Mouse (Mus musculus) hematopoietic stem cell, adult 5-6 weeks (primary cell): ENCODE data around the gene Akap2. TPM values are rescaled to one million over a fixed set of nuclear protein-coding genes. Genes with fewer than 3 reads are reported as not detected.
"Not testable (repeated sequence)": the region's sequence is repeated elsewhere in the genome, so short reads cannot be mapped to it uniquely, and the experiment has no call there.

ENCODE experiments used
- ATAC-seq, 2 experiments: fragments of 125-278 bp in 1 of 2; replicated peaks in 1 of 2; 2 replicates each; pipeline ENCODE4 v1.8.0; 2016 to 2017; ENCODE audit warnings: inconsistent platforms in 2 of 2, mild to moderate bottlenecking in 2 of 2, moderate number of reproducible peaks in 2 of 2, low read depth in 1 of 2, moderate TSS enrichment in 1 of 2; ENCODE audit not compliant: low FRiP score in 2 of 2, poor library complexity in 2 of 2, severe bottlenecking in 2 of 2, insufficient read depth in 1 of 2, low TSS enrichment in 1 of 2
- total RNA-seq: library from RNA; stranded (forward); fragments of 172-1452, 232-1000 nt; gene quantifications from 2 replicates; pipeline ENCODE4 v1.2.3, GENCODE M21; 2017

Gene Akap2
- total RNA-seq, 1 experiment from 2014 or later: under 0.01 TPM

DNA sequence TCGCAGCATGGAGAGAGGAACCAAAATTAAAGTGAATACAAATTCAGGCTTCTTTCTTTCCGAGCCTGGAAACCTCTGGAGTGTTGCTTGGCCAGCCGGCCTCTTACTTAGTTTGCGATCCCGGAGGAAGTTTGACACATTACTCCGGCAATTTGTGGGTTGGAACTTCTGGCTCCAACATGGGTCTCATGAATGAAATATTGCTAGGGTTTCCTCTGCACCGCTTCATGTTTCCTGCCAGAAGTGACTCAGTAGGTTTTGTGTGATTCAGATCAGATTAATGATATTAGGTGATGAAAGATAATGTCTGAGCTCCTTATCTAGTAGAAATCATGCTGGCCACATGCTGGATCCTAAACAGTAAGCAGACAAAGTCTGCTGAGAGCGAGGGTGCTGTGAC is 144.4 kb downstream of the Akap2 start:
- peak; percentile 61 to 70 for ATAC-seq

DNA sequence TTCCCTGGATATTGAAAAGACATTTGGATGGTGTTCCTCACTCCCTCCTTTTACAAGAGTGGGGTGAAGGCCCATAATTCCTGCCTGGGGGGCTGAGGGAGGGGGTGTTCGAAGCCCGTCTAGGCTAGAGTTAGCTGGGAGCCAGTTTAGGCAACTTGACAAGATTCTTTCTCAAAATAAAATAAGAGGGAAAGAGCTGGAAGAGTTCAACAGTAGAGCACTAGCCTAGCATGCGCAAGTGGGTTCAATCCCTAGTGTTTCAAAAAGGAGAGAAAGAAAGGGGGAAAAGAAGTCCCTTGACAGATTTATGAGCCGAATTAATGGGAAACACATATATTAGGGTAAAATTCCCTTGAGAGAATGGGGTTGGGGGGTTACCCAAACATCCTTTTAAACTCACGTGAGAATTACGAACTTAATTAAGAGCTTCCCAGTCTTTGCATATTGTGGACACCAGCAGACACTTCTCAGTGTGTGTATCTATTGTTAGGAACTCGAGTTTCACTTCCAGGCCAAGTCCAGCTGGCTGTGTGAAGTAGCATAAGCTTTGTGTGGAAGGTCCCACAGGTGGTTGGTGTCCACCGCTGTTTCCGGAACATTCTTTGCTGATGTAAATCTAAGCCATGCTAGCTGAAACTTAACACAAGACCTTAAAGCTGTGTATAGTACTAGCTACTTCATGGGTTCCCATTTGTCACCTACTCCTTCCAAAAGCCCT is 145.0 kb downstream of the Akap2 start:
- no peak for ATAC-seq

DNA sequence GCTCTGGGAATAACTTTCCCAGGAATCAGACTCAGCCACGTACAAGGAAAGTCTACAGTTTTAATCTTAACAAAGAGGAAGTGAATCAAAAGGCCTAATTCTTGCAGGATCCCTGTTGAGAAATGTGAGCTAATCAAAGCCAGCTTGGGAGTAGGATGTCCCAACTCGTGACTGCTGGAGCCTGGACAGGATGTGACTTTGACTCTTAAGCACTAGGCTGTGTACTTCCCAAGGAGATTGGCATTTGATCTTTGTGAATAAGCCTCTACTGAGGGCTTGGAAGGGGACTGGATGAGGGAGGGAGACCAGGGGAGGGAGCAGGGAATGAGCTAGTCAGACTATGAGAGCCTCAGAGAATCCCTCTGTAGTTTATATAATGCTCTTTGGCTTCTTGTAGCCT is 148.6 kb downstream of the Akap2 start:
- ATAC-seq: no peak

DNA sequence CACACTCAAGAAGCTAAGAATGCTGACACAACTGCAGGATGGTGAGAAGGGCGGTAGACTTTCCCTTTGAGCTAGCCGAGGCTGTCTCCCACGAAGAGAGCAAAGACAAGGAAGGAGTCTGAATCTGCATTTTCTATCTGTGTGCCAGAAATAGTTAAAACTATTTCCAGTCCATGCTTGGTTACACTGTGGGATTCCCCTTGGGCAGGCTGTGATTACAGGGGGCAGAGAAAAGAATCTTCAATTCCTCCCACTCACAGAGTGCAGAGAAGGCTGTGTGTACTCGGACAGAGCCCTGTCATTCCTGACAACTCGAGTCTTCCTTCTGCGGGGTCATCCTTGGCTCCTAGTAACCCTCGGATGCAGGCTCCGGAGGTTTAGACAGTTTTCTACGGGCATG is 149.5 kb downstream of the Akap2 start:
- ATAC-seq: no peak; a peak in 1 of 4 replicates

DNA sequence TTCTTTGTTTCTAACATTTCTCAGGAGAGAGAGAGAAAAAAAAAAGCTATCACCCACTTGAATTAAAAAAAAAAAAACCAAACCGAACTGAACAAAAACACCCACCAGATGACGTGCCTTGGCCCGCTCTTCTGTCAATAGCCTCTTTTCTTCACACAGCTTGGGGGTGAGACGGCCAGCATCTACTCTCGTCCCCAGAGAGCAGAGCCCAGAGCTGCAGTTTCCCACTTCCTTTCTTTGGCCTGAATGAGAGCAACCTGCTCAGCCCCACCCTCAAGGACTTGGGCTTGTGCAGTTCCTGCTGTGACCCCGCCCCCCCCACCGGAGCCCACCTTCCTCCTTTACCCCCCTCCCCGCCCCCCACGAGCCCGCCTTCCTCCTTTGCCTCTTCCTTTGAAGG is 150.0 kb downstream of the Akap2 start:
- ATAC-seq: peak in 1 of 2 experiments; percentile 58; a peak in 3 of 4 replicates

DNA sequence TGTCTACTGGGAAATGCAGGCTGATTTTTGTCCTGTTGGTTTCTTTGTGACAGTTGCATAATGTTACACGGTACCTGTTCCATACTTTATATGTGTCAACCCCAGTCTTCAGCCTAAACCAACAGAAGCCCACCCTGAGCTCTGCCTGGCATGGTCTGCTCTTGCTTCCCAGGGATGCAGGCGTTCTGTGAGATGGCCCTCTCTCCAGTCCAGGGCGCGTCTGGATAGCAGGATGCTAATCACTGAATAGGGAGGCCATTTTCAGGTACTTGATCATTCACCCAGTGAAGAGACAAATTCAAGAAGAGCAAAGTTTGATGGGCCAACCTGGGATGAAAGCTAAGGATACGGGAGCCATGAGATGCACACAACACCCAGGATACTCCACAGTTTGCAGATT is 161.7 kb downstream of the Akap2 start:
- ATAC-seq: no peak

DNA sequence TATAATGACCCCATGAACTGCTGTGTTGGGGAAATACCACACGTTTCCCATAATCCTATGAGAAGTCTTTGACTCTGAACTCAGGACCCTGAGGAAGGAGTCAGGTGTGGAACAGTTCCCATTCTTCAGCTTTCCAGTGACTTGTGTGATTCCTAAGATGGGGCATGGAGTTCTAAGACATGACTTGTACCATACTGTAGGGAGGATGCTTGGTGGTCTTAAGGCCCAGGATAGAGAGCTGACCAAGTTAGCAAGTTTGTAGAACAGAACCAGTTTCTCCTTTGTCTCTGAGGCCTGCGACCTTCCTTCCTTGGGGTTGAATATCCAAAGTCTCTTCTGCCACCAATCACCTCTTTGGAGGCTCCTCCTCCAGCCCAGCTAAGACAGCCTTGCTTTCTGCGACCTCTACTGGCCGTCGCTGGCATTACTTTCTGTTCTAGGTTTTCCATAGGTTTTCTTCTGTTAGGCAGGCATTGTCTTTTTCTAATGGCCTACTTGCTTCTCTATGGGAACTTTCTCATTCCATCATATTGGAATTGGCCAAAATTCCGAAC is 162.4 kb downstream of the Akap2 start:
- peak; percentile 70 to 78; a peak in 3 of 4 replicates for ATAC-seq

DNA sequence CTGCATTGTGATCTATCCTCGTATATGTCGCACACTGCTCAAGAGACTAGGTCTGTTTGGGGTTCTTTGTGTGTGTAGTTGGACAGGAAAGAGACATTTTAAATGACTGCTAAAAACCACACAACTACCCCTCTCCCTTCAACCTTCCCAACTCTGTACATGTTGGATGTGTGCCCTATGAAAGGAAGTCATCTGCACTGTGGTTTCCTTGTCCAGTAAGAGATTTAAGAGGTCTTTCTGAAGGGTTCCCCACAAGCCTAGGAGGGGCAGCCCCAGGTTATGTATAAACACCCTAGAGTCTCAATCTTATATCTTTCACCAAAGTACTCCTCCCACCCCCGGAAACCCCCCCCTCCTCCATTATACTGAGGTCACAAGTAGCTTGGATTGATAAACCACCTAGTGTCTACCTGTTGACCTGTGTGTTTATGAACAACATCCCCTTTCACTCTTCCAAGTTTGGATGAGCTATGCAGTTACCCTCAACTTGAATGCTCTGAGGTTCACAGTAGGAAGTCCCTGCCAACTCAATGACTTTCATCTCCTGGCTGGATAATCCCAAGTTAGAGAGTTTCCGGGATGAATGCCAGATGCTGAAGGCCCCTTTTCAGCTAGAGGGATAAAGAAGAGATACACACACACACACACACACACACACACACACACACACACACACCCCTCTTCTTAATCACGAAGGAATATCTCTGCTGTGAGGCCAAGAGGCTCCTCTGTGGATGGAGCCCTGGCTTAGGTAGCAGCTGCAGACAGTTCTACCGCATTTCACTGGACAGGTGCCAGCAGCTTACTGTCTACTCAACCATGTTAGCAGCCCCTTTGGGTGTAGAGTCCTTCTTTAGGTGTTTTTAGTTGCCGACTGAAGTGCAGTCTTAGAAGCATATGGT is 166.3 kb downstream of the Akap2 start:
- ATAC-seq: peak; percentile 30 to 66

DNA sequence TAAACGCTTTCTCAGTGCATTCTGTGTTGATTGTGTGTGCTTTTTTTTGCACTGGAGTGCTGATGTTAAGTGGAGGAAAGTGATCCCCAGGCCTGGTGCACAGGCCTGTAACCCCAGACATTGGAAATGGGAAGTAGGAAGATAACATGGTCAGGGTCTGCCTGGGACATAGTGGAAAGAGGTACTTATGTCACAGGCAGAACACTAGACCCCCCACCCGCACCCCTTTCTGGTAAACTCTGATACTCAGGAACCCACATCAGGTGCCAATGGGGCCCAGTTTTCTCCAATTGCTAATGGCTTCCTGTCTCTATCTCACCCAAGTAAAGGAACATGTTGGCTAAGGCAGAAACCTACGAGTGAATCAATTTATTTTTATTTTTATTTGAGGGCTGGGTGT is 167.1 kb downstream of the Akap2 start:
- no peak for ATAC-seq

DNA sequence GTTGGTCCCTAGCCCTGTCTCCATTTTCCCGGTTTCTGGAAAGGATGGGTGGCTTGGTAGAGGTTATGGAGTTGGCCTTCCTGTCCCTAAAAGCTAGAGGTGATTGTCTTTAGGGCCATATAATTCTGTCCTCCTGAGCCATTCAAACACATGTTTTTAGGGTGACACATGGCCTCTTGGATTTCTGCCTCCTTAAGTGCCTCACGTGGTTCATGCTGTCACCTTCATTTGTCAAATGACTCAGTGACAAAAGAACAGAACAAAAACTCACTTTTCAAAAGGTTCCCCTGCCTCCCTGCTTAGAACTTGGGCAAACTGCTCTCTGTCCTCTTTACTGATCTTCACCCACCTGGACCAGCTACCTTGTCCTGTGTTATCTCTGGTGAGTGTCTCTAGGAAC is 167.7 kb downstream of the Akap2 start:
- no peak for ATAC-seq

DNA sequence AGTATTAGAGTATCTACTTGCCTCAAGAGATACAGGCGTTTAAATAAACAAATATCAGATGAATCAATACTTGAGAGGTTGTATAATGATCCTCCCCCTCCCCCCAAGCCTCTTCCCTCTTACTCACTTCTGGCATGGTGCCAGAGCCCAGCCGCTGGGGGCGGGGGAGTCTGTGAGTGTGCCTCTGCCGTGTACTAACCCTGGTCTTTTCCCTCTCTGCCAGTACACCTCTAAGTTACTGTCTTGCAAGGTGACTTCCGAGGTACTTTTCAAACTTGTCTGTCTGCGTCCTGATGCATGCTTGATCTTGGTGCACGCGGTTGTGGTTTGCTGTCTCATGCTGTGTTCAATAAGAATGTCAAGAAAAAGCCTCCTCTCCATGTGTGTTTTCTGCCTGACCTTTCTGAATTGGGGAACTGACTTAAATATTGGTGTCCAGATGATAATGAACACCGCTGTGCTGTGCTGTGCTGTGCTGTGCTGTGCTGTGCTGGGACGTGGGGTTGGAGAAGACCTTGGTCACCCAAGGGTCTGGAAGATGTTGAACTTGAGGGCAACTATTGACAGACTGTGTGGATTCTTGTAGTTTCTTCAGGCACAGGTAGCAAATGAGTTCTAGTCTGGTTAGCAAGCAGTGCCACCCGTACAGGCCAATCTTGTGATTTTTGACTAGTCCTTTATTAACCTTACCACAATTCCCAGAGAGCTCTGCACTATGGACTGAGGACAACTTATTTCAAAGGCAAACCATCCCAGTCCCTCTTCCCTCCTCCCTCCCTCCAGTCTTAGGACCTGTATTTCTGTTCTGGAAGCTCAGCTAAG is 168.8 kb downstream of the Akap2 start:
- ATAC-seq: peak; percentile 22 to 33; a peak in 2 of 4 replicates

DNA sequence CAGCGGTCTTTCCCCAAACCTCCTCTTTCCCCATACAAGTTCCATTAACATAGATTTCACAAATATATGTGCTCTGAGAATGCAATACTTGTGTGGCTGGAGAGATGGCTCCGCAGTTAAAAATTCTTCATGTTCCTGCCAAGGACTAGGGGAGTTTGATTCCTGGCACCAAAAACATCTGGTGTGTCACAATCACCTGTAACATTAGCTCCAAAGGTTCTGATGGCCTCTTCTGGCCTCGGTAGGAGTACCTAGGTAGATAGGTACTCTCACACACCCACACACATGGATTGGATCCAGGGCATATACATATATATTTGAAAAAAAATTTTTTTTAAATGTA is 169.4 kb downstream of the Akap2 start:
- ATAC-seq: no peak

DNA sequence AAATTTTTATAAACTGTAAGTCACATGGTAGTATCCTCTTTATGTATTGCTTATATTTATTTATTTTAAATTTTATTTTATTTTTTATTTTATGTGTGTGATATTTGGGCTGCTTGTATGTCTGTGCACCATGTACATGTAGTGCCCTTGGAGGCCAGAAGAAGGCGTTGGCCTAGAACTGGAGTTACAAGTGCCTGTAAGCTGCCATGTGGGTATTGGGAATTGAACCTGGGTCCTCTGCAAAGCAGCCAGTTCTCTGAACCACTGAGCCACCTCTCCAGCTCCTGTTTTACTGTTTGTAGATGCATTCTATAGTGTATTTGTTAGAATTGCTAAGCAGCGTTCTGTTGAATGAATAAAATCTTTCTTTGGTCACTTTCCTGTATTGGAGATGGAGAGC is 170.8 kb downstream of the Akap2 start:
- no peak for ATAC-seq

DNA sequence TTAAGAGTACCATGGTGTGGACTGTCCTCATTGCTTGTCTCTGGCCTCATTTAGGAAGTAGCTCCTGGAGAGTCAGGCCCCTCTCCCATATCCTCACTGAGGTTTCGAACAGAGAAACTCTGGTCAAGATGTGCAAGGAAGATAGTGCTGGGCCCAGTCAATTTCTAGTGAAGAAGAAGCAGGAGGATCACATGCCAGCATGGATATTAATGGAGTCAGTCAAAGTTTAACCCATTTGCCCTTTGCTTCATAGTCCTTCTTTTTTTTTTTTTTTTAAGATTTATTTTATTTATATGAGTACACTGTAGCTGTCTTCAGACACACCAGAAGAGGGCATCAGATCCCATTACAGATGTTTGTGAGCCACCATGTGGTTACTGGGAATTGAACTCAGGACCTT is 171.5 kb downstream of the Akap2 start:
- not testable (repeated sequence) for ATAC-seq

DNA sequence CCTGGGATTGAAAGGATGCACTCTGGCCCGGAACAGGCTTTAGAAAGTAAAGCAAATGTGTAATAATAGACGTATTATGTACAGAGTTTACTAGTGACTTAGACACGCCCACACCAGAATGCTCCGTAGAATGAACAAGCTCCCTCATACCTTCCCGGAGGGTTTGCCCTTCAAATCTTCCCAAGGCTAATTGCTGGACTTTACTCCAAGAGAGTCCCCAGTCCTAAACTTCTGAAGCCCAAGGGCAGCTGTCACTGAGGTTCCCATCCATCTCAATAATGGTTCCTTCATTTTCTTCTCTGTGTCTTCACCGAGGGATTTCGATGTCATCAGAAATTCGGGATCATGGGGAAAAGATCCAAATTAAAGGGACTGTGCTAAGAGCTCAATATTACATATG is 172.3 kb downstream of the Akap2 start:
- ATAC-seq: no peak

DNA sequence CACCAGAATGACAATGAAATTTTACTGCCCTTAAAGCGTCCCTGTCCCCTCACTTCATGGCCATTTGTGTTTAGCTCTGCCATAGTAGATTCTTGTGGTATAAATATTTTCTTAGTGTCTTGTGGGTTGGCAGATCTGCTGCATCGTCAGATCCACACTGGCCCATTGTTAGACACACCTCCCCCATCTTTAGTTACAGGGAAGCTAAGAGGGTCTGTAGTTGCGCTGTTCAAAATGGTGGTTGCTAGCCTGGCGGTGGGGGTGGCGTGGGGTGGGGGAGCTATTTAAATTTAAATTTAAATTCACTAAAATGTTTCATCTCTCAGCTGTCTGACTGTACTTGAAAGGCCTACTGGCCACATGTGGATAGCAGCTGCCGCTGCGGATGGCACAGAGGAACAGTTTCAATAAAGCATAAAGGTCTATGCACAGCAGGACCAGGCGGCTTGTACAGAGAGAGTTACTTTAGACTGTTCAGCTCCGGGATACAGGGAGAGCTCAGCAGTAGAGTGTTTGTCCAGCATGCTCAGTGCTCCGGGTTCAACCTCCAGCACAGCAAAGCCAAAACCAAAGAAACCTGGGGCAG is 174.6 kb downstream of the Akap2 start:
- no peak for ATAC-seq

DNA sequence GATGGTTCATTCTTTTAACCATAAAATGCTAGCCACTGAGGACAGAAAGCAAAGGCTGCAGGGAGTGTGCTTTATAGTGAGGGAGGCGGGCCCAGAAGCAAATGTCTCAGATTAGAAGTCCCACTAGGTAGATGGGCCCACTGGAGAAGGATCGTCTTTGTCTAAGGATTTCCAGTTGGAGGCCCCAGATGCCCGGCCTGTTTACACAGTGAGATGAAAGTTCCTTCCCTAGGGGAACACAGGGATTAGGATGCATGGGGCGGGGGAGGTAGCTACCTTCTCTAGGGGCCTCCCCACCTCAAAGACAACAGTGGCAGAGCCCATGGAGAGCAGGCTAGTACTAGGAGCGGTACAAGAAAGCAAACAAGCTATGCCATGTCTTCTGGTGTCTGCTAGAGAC is 177.7 kb downstream of the Akap2 start:
- no peak for ATAC-seq
